Comparison of ENCODE assay signal across 8 mouse cellular contexts in genomic region chr10:54076420-54076819, GRCm38 (mm10). TPM values are rescaled to one million over a fixed set of nuclear protein-coding genes. Genes with fewer than 3 reads are reported as not detected.
DNase-seq lines count a peak whose midpoint lies in the region; ATAC-seq lines count a peak whose summit lies in the region.

Gene Man1a, minus strand, starts transcription at chr10:54076609.

- no peaks in the 10 kb centered on the region for H3K27me3 ChIP-seq in kidney, embryonic 16.5 days (ENCODE audit: insufficient read depth, low read length)
- no peaks in the 10 kb centered on the region for H3K27me3 ChIP-seq in lung, embryonic 16.5 days (ENCODE audit: control insufficient read depth, insufficient read depth, low read depth, low read length)

- H3K9ac ChIP-seq in kidney, embryonic 16.5 days (replicated peaks; ENCODE audit: low read length): peak within 1 kb of the TSS; percentile 78
- peak within 1 kb of the TSS; percentile 70 for H3K9ac ChIP-seq in lung, embryonic 16.5 days (ENCODE audit: low read length)

- peak within 1 kb of the TSS; percentile 91 for H3K4me2 ChIP-seq in kidney, embryonic 16.5 days (replicated peaks; ENCODE audit: low read depth, low read length)
- H3K4me2 ChIP-seq in lung, embryonic 16.5 days (ENCODE audit: low read depth, low read length): peak within 1 kb of the TSS; percentile 97

- peak within 1 kb of the TSS; percentile 87 for H3K4me3 ChIP-seq in kidney, embryonic 16.5 days (ENCODE audit: low read length)
- peak within 1 kb of the TSS; percentile 77 for H3K4me3 ChIP-seq in lung, embryonic 16.5 days (ENCODE audit: low read length)

- 0 out of 2 replicates have a peak within 1 kb of the TSS, but pooled peaks have one; percentile 24 for H3K27ac ChIP-seq in kidney, embryonic 16.5 days (ENCODE audit: low read length)
- H3K27ac ChIP-seq in lung, embryonic 16.5 days (ENCODE audit: low read length): 0 out of 2 replicates have a peak within 1 kb of the TSS, but pooled peaks have one; percentile 17

- no peaks in the 10 kb centered on the region for H3K36me3 ChIP-seq in kidney, embryonic 16.5 days (ENCODE audit: insufficient read depth, low read length)
- no peaks in the 10 kb centered on the region for H3K36me3 ChIP-seq in lung, embryonic 16.5 days (ENCODE audit: control insufficient read depth, insufficient read depth, low read length)

- 6% methylated on average over 4 of the region's 4 CpGs for WGBS in kidney, embryonic 16.5 days
- 7% methylated on average over 4 of the region's 4 CpGs for WGBS in lung, embryonic 16.5 days

- peaks cover 25% of the 10 kb centered on the region for H3K4me1 ChIP-seq in kidney, embryonic 16.5 days (ENCODE audit: insufficient read depth, low read length)
- peaks cover 7% of the 10 kb centered on the region; the same call in 1 of the 2 replicates for H3K4me1 ChIP-seq in lung, embryonic 16.5 days (replicated peaks; ENCODE audit: control insufficient read depth, insufficient read depth, low read length)

- no peaks in the 10 kb centered on the region for H3K9me3 ChIP-seq in kidney, embryonic 16.5 days (ENCODE audit: low read length)
- no peaks in the 10 kb centered on the region for H3K9me3 ChIP-seq in lung, embryonic 16.5 days (ENCODE audit: control insufficient read depth, low read length)

- no peak for ATAC-seq in kidney, embryonic 16.5 days (ENCODE audit: low FRiP score, low TSS enrichment)
- no peak for ATAC-seq in lung, embryonic 16.5 days (ENCODE audit: low read depth)

- peak; percentile 23 to 41 for DNase-seq in lung, adult 18-20 months
- DNase-seq in lung, postnatal 4 days: no peak
- DNase-seq in embryo, embryonic 9.5 days (ENCODE audit: extremely low spot score): peak; percentile 21
- no peak for DNase-seq in heart, adult 8-10 months (ENCODE audit: low spot score)
- peak; percentile 20 for DNase-seq in retina, embryonic 14.5 days (ENCODE audit: low spot score)
- DNase-seq in c-Kit-positive CD71-positive TER-119-positive erythroid progenitor cells, embryonic 14.5 days (ENCODE audit: low spot score): no peak

RNA-seq across cellular contexts. Expression of gene Man1a, which starts in this region (rescaled TPM):
- 10 to 100 TPM; 34.3 to 41.0 (median 38.3) TPM for total RNA-seq in heart, adult 8-10 months (2022)
- polyA plus RNA-seq in kidney, embryonic 16.5 days (2015; fragmentation: Nextera tagmentation; extraction: Ambion mirVana): 6.5 and 8.4 TPM in 2 replicates
- polyA plus RNA-seq in lung, embryonic 16.5 days (2015; fragmentation: Nextera tagmentation; extraction: Ambion mirVana): 3.0 and 3.7 TPM in 2 replicates

Comparison
In these comparisons a context has a peak if more than half of its experiments do, and no peak if none do; other contexts are left out.
1. DNase-seq: peak in lung, adult 18-20 months (2 of 2), embryo, embryonic 9.5 days (single experiment) and retina, embryonic 14.5 days (single experiment); none in lung, postnatal 4 days (0 of 2), heart, adult 8-10 months (single experiment) and c-Kit-positive CD71-positive TER-119-positive erythroid progenitor cells, embryonic 14.5 days (single experiment).